Mouse (Mus musculus): ENCODE results near the gene Asxl2. TPM values are rescaled to one million over a fixed set of nuclear protein-coding genes. Genes with fewer than 3 reads are reported as not detected.

Gene Asxl2
- total RNA-seq (2023) = 69.4 to 77.6 TPM (median 71.1 TPM) in 4 replicates

GRCm38 (mm10) chr12:3426530-3427034 is at the start of gene Asxl2:
Gene Asxl2 (plus strand): TSS chr12:3426857.

Other genes with a start within 250 kb of the Asxl2 start
- 96.8 to 104 TPM (median 103 TPM) in 4 replicates for gene Rab10, start 116.9 kb upstream of the Asxl2 start, total RNA-seq (2023)
- 10.6 to 12.3 TPM (median 10.8 TPM) in 4 replicates for gene Kif3c, start 61.7 kb upstream of the Asxl2 start, total RNA-seq (2023)
- 39.7 to 56.9 TPM (median 48.0 TPM) in 4 replicates for gene Dtnb, start 145.5 kb downstream of the Asxl2 start, total RNA-seq (2023)